Mouse (Mus musculus) kidney, adult 2 months (tissue): ENCODE results near the gene Tango6. TPM values are rescaled to one million over a fixed set of nuclear protein-coding genes. Genes with fewer than 3 reads are reported as not detected.
A peak's percentile ranks its signal among the peaks of the same experiment; 100 is the strongest.

Experiments
- DNase-seq: peaks from one replicate; pipeline ENCODE4 v3.0.0; 2021
- H3K27ac ChIP-seq: fragments of 200-500 bp; 2 replicates; pipeline ENCODE4 v1.5.1; 2012; ENCODE audit warnings: low read depth, low read length, control low read depth, inconsistent platforms; ENCODE audit not compliant: insufficient read depth
- H3K27me3 ChIP-seq: fragments of 200-500 bp; replicated peaks from 2 replicates; pipeline ENCODE4 v1.6.1; 2012; ENCODE audit warnings: mild to moderate bottlenecking, moderate library complexity, low read length, inconsistent platforms; ENCODE audit not compliant: control insufficient read depth, insufficient read depth
- H3K36me3 ChIP-seq: fragments of 200-500 bp; 2 replicates; pipeline ENCODE4 v1.6.1; 2012; ENCODE audit warnings: mild to moderate bottlenecking, moderate library complexity, low read length, inconsistent platforms; ENCODE audit not compliant: control insufficient read depth, insufficient read depth
- H3K4me1 ChIP-seq: fragments of 200-500 bp; 2 replicates; pipeline ENCODE4 v1.6.1; 2011; ENCODE audit warnings: low read length; ENCODE audit not compliant: control insufficient read depth, insufficient read depth
- H3K4me3 ChIP-seq: fragments of 200-500 bp; 2 replicates; pipeline ENCODE4 v1.5.1; 2011; ENCODE audit warnings: mild to moderate bottlenecking, low read depth, low read length, control low read depth; ENCODE audit not compliant: insufficient read depth
- CTCF ChIP-seq: fragments of 200-500 bp; conservative IDR thresholded peaks from 2 replicates; pipeline ENCODE4 v1.5.1; 2011; ENCODE audit warnings: low read depth, mild to moderate bottlenecking, control low read depth, low read length, moderate library complexity, mixed read lengths; ENCODE audit not compliant: insufficient read depth, insufficient read length
- POLR2A ChIP-seq: fragments of 200-500 bp; IDR thresholded peaks from one replicate; pipeline ENCODE4 v1.6.1; 2011; ENCODE audit warnings: low read depth, low read length, control low read depth
- WGBS: fragments of 180-500 bp; shearing (Covaris S2); methylation state at CpG from one replicate; pipeline ENCODE4 v1.1.7; 2018; 5-methylcytosine and 5-hydroxymethylcytosine counted together
- polyA plus RNA-seq: library from polyadenylated mRNA; depleted of rRNA; stranded (reverse); fragments of >200 nt; gene quantifications from 2 replicates; pipeline ENCODE4 v1.2.3, GENCODE M21; 2012

Gene Tango6
- polyA plus RNA-seq, 1 experiment, result 6.1 TPM

DNA sequence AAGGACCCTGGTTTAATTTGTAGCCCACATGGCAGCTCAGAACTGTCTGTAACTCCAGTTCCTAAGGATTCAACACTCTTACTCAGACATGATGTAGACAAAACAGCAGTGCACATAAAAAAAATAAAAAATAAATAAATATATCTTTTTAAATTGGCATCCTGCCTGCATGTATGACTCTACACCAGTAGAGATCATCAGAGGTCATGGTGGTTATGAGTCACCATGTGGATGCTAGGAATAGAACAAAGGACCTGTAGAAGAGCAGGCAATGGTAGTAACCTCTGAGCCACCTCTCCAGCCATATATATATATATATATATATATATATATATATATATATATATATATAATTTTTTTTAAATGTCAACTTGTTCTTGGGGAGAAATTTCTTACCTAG, 26.8 kb upstream of the Tango6 start:
- Histone ChIP-seq H3K27ac (no peak overlapping the region), H3K4me1 (no peaks in the 10 kb centered on the region), H3K27me3 (no peaks in the 10 kb centered on the region), H3K36me3 (peaks cover 2% of the 10 kb centered on the region), H3K4me3 (no peak overlapping the region)
- TF ChIP-seq POLR2A, result no peak
- no peak for TF ChIP-seq CTCF
- DNase-seq, result no peak

DNA sequence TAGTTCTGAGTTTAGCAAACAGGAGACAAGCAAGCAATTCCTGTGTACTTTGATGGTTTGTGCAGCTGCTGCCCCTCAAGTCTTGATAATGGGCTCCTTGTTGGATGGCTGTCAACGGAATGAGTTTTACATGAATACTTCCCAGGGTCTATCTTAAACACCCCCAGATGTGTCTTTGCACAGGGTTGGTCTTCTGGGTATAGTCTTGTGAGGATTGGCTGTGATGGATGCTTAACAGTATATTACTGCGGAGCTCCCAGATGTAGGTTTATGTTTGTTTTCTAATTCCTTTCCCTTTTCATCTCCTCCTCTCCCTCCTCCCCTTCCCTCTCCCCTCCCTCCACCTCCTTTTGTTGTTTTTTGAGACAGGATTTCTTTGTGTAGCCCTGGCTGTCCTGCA, 10.1 kb upstream of the Tango6 start:
- Histone ChIP-seq H3K4me3 (no peak overlapping the region), H3K4me1 (no peaks in the 10 kb centered on the region), H3K36me3 (no peaks in the 10 kb centered on the region), H3K27me3 (no peaks in the 10 kb centered on the region), H3K27ac (no peak overlapping the region)
- DNase-seq, result no peak
- 76% methylated on average over 2 of the region's 2 CpGs for WGBS
- TF ChIP-seq POLR2A (no peak), CTCF (no peak)

DNA sequence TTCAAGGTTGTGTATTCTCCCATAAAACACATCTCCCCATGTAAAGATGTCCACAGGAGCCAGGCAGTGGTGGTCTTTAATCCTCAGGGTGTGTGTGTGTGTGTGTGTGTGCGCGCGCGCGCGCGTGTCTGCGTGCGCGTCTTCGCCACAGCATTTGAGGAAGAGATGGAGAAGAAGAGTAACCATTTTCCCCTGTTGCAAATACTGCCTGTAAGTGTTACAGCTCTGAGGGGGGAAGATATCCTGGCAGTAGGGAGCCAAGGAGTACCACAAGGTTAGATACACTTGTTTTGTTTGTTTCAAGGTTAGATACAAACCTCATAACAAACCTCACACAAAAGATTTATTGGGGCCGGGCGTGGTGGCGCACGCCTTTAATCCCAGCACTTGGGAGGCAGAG, 8.6 kb upstream of the Tango6 start:
- no peaks in the 10 kb centered on the region for H3K4me1 ChIP-seq
- H3K27me3 ChIP-seq, result no peaks in the 10 kb centered on the region
- no peak overlapping the region for H3K27ac ChIP-seq
- H3K4me3 ChIP-seq, result no peak overlapping the region
- TF ChIP-seq CTCF, result no peak
- TF ChIP-seq POLR2A, result no peak
- no peaks in the 10 kb centered on the region for H3K36me3 ChIP-seq
- 98% methylated on average over 15 of the region's 15 CpGs for WGBS
- no peak for DNase-seq

DNA sequence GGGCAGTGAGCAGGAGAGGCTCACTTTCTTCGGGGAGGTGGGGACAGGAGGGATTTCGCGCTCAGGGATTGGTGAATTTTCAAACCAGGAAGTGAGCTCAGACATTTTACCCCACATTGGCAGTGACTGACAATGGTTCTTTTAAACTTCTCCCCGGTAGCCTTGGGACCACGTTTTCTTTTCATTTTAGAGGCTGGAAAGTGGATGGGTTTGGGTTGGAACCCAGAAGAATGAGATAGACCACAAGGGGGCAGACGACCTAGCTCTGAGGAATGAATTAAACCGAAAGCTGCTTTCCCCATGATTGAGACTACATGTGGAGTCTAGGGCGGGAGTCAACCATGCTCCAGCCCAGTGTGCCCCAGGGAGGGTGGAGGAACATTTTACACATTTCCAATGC, 8.0 kb upstream of the Tango6 start:
- Histone ChIP-seq H3K4me1 (no peaks in the 10 kb centered on the region), H3K4me3 (no peak overlapping the region), H3K27me3 (no peaks in the 10 kb centered on the region), H3K36me3 (no peaks in the 10 kb centered on the region), H3K27ac (no peak overlapping the region)
- TF ChIP-seq CTCF, result peak; percentile 33; the same call in 1 of the 2 replicates
- no peak for TF ChIP-seq POLR2A
- 77% methylated on average over 8 of the region's 8 CpGs for WGBS
- no peak for DNase-seq

DNA sequence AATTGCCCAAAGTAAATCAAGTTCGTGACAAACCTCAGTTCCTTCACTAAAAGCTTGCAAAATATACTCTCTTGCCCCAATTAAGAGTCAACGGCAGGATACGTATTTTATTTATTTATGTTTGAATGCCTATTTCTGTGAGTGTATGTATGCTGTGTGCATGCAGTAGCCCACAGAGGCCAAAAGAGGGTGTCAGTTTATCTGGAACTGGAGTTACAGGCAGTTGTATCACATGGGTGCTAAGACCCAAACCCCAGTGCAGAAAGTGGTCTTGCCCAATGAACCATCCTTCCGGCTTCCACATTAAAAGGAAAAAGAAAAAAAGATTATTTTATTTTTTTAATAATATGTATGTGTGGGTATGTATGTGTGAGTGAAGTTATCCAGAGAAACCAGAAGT, 1.5 kb downstream of the Tango6 start:
- Histone ChIP-seq H3K4me1 (no peaks in the 10 kb centered on the region; the same call in 1 of the 2 replicates), H3K27me3 (no peaks in the 10 kb centered on the region), H3K4me3 (no peak overlapping the region), H3K36me3 (no peaks in the 10 kb centered on the region), H3K27ac (no peak overlapping the region)
- DNase-seq, result no peak
- TF ChIP-seq POLR2A (no peak), CTCF (no peak)
- WGBS, result 89% methylated on average over 4 of the region's 4 CpGs

DNA sequence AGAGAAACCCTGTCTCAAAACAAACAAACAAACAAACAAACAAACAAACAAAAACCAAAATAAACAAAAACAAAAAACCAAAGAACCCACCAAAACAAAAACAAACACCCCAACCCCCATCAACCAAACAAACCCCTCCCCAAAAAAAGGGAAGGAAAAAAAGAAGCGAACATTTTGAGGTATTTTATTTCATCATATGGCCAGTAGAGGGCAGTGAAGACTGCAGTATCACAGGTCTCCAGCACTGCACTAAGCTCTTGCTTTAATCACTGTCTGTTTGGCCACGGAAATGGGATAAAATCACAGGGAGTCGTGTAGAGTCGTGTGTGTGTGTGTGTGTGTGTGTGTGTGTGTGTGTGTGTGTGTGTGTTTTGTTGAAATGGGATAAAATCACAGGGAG, 4.6 kb downstream of the Tango6 start:
- H3K27me3 ChIP-seq, result no peaks in the 10 kb centered on the region
- DNase-seq, result peak; percentile 47
- no peak overlapping the region for H3K4me3 ChIP-seq
- no peaks in the 10 kb centered on the region for H3K36me3 ChIP-seq
- under 1% methylated on average over 4 of the region's 4 CpGs for WGBS
- no peak overlapping the region for H3K27ac ChIP-seq
- TF ChIP-seq POLR2A, result no peak
- peak; percentile 54 for TF ChIP-seq CTCF
- no peaks in the 10 kb centered on the region; the same call in 1 of the 2 replicates for H3K4me1 ChIP-seq

DNA sequence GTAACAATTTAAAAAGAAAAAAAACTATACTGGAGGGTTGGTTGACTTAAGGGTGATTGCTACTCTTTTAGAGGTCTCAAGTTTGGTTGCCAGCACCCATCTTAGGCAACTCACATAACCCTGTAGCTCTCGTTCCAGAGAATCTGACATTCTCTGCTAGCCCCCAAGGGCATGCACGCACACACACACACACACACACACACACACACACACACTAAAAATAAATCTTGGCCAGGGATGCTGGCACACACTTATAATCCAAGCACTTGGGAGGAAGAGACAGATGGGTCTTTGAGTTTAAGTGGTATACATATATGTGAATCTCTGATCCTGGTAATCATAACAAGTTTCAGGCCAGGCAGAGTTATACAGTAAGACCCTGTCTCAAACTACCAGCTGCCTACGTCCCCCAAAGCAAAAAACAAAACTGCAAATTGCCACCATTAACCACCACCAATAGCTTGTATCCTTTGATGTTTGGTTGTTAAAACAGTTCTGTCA, 14.9 kb downstream of the Tango6 start:
- 0 out of 2 replicates have a peak, but pooled peaks cover 4% of the 10 kb centered on the region for H3K4me1 ChIP-seq
- WGBS, result 69% methylated on average over 3 of the region's 3 CpGs
- no peaks in the 10 kb centered on the region; the same call in 1 of the 2 replicates for H3K36me3 ChIP-seq
- H3K27me3 ChIP-seq, result no peaks in the 10 kb centered on the region
- TF ChIP-seq POLR2A (no peak), CTCF (no peak)
- no peak overlapping the region for H3K4me3 ChIP-seq
- no peak overlapping the region for H3K27ac ChIP-seq
- no peak for DNase-seq
